Mouse (Mus musculus): Measurements from ENCODE around the gene Acot7. TPM values are rescaled to one million over a fixed set of nuclear protein-coding genes. Genes with fewer than 3 reads are reported as not detected.
A peak's percentile ranks its signal among the peaks of the same experiment; 100 is the strongest.

The Acot7 gene
- polyA plus RNA-seq, 1 experiment, result 15.4 TPM

- DNase-seq (ENCODE audit: low read depth in 1 of 2, low spot score in 2 of 2), result no peak
- no peaks in the 10 kb centered on the region; the same call in none of the 2 replicates for H3K4me1 ChIP-seq (ENCODE audit: control insufficient read depth, insufficient read depth, insufficient read length)
- H3K36me3 ChIP-seq (ENCODE audit: control insufficient read depth, insufficient read depth, low read length), result no peaks in the 10 kb centered on the region
- 85% methylated on average over 13 of the region's 13 CpGs for WGBS
- H3K4me3 ChIP-seq (ENCODE audit: extremely low read depth, insufficient read depth, insufficient read length), result no peak overlapping the region
- H3K27ac ChIP-seq (ENCODE audit: insufficient read depth, low read length), result no peak overlapping the region
- peaks cover 10% of the 10 kb centered on the region for H3K27me3 ChIP-seq (ENCODE audit: control insufficient read depth, insufficient read depth, low read length)
- TF ChIP-seq POLR2A (IDR thresholded peaks at IDR 0.05; ENCODE audit: low read depth, low read length) (no peak), CTCF (IDR thresholded peaks at IDR 0.05; ENCODE audit: extremely low read depth, insufficient read depth, insufficient read length, insufficient replicate concordance) (no peak)
Observed at GRCm38 (mm10) chr4:152269967-152270366, 92.0 kb downstream of the Acot7 start.

DNA sequence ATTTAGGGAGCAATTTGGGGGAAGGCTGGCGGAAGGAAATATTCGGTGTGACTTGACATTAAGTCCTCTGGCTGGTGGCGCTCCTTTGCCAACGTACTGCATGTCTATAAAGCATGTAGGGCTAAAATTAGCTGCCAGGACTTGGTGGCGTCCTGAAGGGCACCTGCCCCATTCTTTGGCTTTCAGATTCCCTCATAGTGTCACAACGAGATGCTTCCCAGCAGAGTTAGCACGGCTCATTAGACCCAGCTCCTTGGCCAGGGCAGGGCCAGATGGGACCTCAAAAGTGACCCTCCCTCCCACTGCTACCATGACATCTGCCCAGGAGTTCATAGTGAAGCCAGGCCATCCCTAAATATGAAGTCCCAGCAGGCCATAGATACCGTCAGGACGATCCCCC, 92.7 kb downstream of the Acot7 start:
- H3K27me3 ChIP-seq (ENCODE audit: control insufficient read depth, insufficient read depth, low read length), result peaks cover 10% of the 10 kb centered on the region
- no peak overlapping the region for H3K4me3 ChIP-seq (ENCODE audit: extremely low read depth, insufficient read depth, insufficient read length)
- no peak for DNase-seq (ENCODE audit: low read depth in 1 of 2, low spot score in 2 of 2)
- WGBS, result 88% methylated on average over 9 of the region's 9 CpGs
- TF ChIP-seq CTCF (IDR thresholded peaks at IDR 0.05; ENCODE audit: extremely low read depth, insufficient read depth, insufficient read length, insufficient replicate concordance) (no peak), POLR2A (IDR thresholded peaks at IDR 0.05; ENCODE audit: low read depth, low read length) (no peak)
- H3K36me3 ChIP-seq (ENCODE audit: control insufficient read depth, insufficient read depth, low read length), result no peaks in the 10 kb centered on the region
- no peak overlapping the region for H3K27ac ChIP-seq (ENCODE audit: insufficient read depth, low read length)
- no peaks in the 10 kb centered on the region; the same call in none of the 2 replicates for H3K4me1 ChIP-seq (ENCODE audit: control insufficient read depth, insufficient read depth, insufficient read length)

- peaks cover 10% of the 10 kb centered on the region for H3K27me3 ChIP-seq (ENCODE audit: control insufficient read depth, insufficient read depth, low read length)
- no peak for DNase-seq (ENCODE audit: low read depth in 1 of 2, low spot score in 2 of 2)
- no peak overlapping the region for H3K4me3 ChIP-seq (ENCODE audit: extremely low read depth, insufficient read depth, insufficient read length)
- no peaks in the 10 kb centered on the region for H3K36me3 ChIP-seq (ENCODE audit: control insufficient read depth, insufficient read depth, low read length)
- H3K27ac ChIP-seq (ENCODE audit: insufficient read depth, low read length), result no peak overlapping the region
- WGBS, result 93% methylated on average over 11 of the region's 11 CpGs
- H3K4me1 ChIP-seq (ENCODE audit: control insufficient read depth, insufficient read depth, insufficient read length), result no peaks in the 10 kb centered on the region; the same call in none of the 2 replicates
- TF ChIP-seq POLR2A (IDR thresholded peaks at IDR 0.05; ENCODE audit: low read depth, low read length) (no peak), CTCF (IDR thresholded peaks at IDR 0.05; ENCODE audit: extremely low read depth, insufficient read depth, insufficient read length, insufficient replicate concordance) (no peak)
Observed at GRCm38 (mm10) chr4:152271334-152271733, 93.4 kb downstream of the Acot7 start.

GRCm38 (mm10) chr4:152272006-152272405, 94.1 kb downstream of the Acot7 start:
- no peak for DNase-seq (ENCODE audit: low read depth in 1 of 2, low spot score in 2 of 2)
- Histone ChIP-seq H3K4me1 (ENCODE audit: control insufficient read depth, insufficient read depth, insufficient read length) (no peaks in the 10 kb centered on the region; the same call in none of the 2 replicates), H3K36me3 (ENCODE audit: control insufficient read depth, insufficient read depth, low read length) (no peaks in the 10 kb centered on the region), H3K27me3 (ENCODE audit: control insufficient read depth, insufficient read depth, low read length) (peaks cover 10% of the 10 kb centered on the region), H3K27ac (ENCODE audit: insufficient read depth, low read length) (no peak overlapping the region), H3K4me3 (ENCODE audit: extremely low read depth, insufficient read depth, insufficient read length) (no peak overlapping the region)
- TF ChIP-seq CTCF (IDR thresholded peaks at IDR 0.05; ENCODE audit: extremely low read depth, insufficient read depth, insufficient read length, insufficient replicate concordance) (no peak), POLR2A (IDR thresholded peaks at IDR 0.05; ENCODE audit: low read depth, low read length) (no peak)
- 83% methylated on average over 7 of the region's 7 CpGs for WGBS

- Histone ChIP-seq H3K36me3 (ENCODE audit: control insufficient read depth, insufficient read depth, low read length) (no peaks in the 10 kb centered on the region), H3K4me3 (ENCODE audit: extremely low read depth, insufficient read depth, insufficient read length) (no peak overlapping the region), H3K4me1 (ENCODE audit: control insufficient read depth, insufficient read depth, insufficient read length) (no peaks in the 10 kb centered on the region; the same call in none of the 2 replicates), H3K27me3 (ENCODE audit: control insufficient read depth, insufficient read depth, low read length) (peaks cover 10% of the 10 kb centered on the region), H3K27ac (ENCODE audit: insufficient read depth, low read length) (no peak overlapping the region)
- 58% methylated on average over 9 of the region's 9 CpGs for WGBS
- TF ChIP-seq POLR2A (IDR thresholded peaks at IDR 0.05; ENCODE audit: low read depth, low read length) (no peak), CTCF (IDR thresholded peaks at IDR 0.05; ENCODE audit: extremely low read depth, insufficient read depth, insufficient read length, insufficient replicate concordance) (no peak)
- no peak for DNase-seq (ENCODE audit: low read depth in 1 of 2, low spot score in 2 of 2)
Observed at GRCm38 (mm10) chr4:152272449-152273049, 94.6 kb downstream of the Acot7 start.

GRCm38 (mm10) chr4:152273191-152273590, 95.3 kb downstream of the Acot7 start:
- no peak for TF ChIP-seq CTCF (IDR thresholded peaks at IDR 0.05; ENCODE audit: extremely low read depth, insufficient read depth, insufficient read length, insufficient replicate concordance)
- no peak for TF ChIP-seq POLR2A (IDR thresholded peaks at IDR 0.05; ENCODE audit: low read depth, low read length)
- H3K4me1 ChIP-seq (ENCODE audit: control insufficient read depth, insufficient read depth, insufficient read length), result no peaks in the 10 kb centered on the region; the same call in none of the 2 replicates

DNA sequence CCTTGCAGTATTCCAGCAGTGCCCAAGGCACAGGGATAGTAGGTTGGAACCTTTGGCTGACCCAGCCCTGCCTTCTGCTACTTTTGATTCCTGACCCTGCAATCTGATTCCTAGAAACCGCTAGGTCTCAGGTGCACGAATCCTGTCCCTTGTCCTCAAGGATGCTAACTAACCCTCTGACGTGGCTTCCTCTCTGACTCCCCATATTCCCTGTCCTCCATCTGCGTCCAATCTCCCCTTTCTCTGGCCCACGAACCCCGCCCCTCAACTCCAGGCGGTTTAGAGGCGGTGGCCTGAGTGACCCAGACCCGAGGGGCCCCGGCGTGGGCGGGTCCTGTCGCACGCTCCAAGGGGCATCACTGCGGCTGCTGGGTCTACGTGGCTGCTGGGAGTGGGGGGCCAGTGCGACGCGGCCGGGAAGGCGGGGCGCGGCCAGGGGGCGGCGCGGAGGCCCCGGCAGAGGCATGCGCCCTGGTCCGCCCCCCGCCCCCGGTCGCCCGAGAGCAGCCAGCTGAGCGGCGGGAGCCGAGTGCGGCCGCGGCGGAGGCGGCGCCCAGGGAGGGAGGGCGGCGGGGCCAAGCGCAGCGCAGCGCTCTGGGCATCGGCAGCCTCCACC, 95.8 kb downstream of the Acot7 start, which contains the start of gene Gpr153:
Gpr153 (plus strand) TSS at position 612 of the 616 bp plus-strand sequence.
- H3K4me3 ChIP-seq (ENCODE audit: extremely low read depth, insufficient read depth, insufficient read length), result peak within 1 kb of the TSS; percentile 40; the same call in 1 of the 2 replicates
- H3K4me1 ChIP-seq (ENCODE audit: control insufficient read depth, insufficient read depth, insufficient read length), result no peaks in the 10 kb centered on the region; the same call in none of the 2 replicates
- no peak within 1 kb of the TSS; the same call in 1 of the 2 replicates for H3K27ac ChIP-seq (ENCODE audit: insufficient read depth, low read length)
- no peaks in the 10 kb centered on the region for H3K36me3 ChIP-seq (ENCODE audit: control insufficient read depth, insufficient read depth, low read length)
- no peak for DNase-seq (ENCODE audit: low read depth in 1 of 2, low spot score in 2 of 2)
- peaks cover 10% of the 10 kb centered on the region for H3K27me3 ChIP-seq (ENCODE audit: control insufficient read depth, insufficient read depth, low read length)
- 9% methylated on average over 37 of the region's 48 CpGs for WGBS
- TF ChIP-seq CTCF (IDR thresholded peaks at IDR 0.05; ENCODE audit: extremely low read depth, insufficient read depth, insufficient read length, insufficient replicate concordance), result no peak
- no peak for TF ChIP-seq POLR2A (IDR thresholded peaks at IDR 0.05; ENCODE audit: low read depth, low read length)

More at GRCm38 (mm10) chr4:152273191-152273590, 95.3 kb downstream of the Acot7 start:
- no peak for DNase-seq (ENCODE audit: low read depth in 1 of 2, low spot score in 2 of 2)
- Histone ChIP-seq H3K36me3 (ENCODE audit: control insufficient read depth, insufficient read depth, low read length) (no peaks in the 10 kb centered on the region), H3K27me3 (ENCODE audit: control insufficient read depth, insufficient read depth, low read length) (peaks cover 10% of the 10 kb centered on the region), H3K27ac (ENCODE audit: insufficient read depth, low read length) (no peak overlapping the region), H3K4me3 (ENCODE audit: extremely low read depth, insufficient read depth, insufficient read length) (no peak overlapping the region)
- WGBS, result 62% methylated on average over 3 of the region's 3 CpGs
